Mouse (Mus musculus): Measurements from ENCODE around the gene Nkx1-1.

DNA sequence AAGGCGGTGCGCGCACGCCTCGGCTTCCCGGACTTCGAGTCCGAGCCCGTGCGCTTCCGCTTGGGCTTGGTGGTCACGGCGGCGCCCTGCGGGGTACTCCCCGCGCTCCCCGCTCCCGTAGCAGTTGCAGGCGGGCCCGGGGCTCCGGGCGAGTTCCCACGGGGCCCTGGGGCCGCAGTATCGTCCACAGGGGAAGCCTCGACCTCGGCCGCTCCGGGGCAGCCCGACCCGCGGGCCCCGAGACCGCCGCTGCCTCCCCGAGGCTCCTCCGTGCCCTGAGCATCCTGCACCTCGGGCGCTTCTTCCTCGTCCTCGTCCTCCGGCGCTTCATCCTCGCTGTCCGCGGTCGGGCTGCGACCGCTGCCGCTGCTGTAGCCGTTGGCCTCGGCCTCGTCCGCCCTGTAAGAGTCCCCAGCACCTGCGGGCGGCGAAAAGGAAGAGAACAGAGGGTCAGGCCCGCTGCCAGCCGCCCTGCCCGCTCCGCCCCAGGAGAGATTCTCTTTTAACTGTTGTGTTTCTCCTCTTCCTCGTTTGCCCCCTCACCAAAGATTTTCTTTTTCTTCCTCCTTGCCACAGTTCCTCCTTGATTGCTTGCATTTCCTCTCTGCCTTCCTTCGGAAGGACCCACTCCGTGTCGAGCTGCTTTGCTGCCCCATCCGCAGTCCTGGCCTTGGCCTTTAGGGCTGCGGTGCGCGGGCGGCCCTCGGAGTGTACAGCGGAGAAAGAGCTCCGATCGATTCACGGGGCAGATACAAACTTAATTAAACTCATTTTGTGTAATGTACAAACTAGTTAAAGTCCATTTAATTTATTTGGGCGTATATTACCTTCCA lies 2.4 kb downstream of the Nkx1-1 start:
- TF ChIP-seq CTCF (IDR thresholded peaks at IDR 0.05; ENCODE audit: low read depth, low read length) (no peak), GATA1 (IDR thresholded peaks at IDR 0.05; ENCODE audit: borderline replicate concordance, low read length) (no peak), TAL1 (conservative IDR thresholded peaks at IDR 0.05; ENCODE audit: low read depth, low read length) (no peak), GATA2 (IDR thresholded peaks at IDR 0.05; ENCODE audit: borderline replicate concordance, low read depth, low read length) (no peak)

All from G1E (cell line).